Mouse (Mus musculus) heart, adult 2 months (tissue): ENCODE results near the gene H2-Q1.
A peak's percentile ranks its signal among the peaks of the same experiment; 100 is the strongest.

Source experiments
- CTCF ChIP-seq: fragments of 200-600 bp; IDR thresholded peaks from 2 replicates; pipeline ENCODE4 v1.8.1; 2022; ENCODE audit warnings: antibody characterized with exemption, mild to moderate bottlenecking, moderate library complexity
- EP300 ChIP-seq: fragments of 200-500 bp; IDR thresholded peaks from 2 replicates; pipeline ENCODE4 v1.6.1; 2011; ENCODE audit warnings: low read depth, low read length, control low read depth; ENCODE audit not compliant: insufficient read depth
- POLR2A ChIP-seq: fragments of 200-500 bp; IDR thresholded peaks from 2 replicates; pipeline ENCODE4 v1.6.1; 2011; ENCODE audit warnings: mild to moderate bottlenecking, low read depth, low read length, control low read depth; ENCODE audit not compliant: insufficient read depth

GRCm38 (mm10) chr17:35274770-35275169 lies 45.4 kb upstream of the H2-Q1 start:
- TF ChIP-seq CTCF (peak; percentile 98; the same call in 1 of the 2 replicates), EP300 (peak; percentile 81; the same call in 1 of the 2 replicates), POLR2A (no peak)
